Mouse (Mus musculus): Measurements from ENCODE around the gene Pdzd2.

Pdzd2 gene

DNA sequence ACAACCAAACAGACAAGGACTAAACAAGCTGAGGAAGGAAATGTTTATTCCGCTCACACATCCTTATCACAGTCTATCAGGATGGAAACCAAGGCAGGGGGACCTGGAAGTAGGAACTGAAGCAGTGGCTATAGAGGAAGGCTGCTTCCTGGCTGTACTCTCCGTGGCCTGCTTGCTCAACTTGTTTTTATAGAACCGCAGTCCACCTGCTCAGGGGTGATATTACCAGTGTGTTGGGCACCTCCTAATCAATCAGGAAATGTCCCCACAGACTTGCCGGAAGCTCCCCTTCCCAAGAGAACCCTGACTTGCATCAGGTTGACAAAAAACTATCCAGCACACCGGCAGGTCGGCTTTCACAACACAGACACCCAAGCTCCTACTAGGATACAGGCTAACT is 301.0 kb downstream of the Pdzd2 start:
- no peak for DNase-seq (ENCODE audit: extremely low read depth, low read depth, low spot score)

GRCm38 (mm10) chr15:12438081-12438480 is 301.6 kb downstream of the Pdzd2 start:
- peak; percentile 90 for DNase-seq (ENCODE audit: extremely low read depth, low read depth, low spot score)

GRCm38 (mm10) chr15:12435910-12436309 is 303.8 kb downstream of the Pdzd2 start:
- DNase-seq (ENCODE audit: extremely low read depth, low read depth, low spot score): no peak

GRCm38 (mm10) chr15:12433893-12434599 is 305.7 kb downstream of the Pdzd2 start:
- no peak for DNase-seq (ENCODE audit: extremely low read depth, low read depth, low spot score)

- no peak for DNase-seq (ENCODE audit: extremely low read depth, low read depth, low spot score)
Measured at GRCm38 (mm10) chr15:12432879-12433278, 306.8 kb downstream of the Pdzd2 start.

DNA sequence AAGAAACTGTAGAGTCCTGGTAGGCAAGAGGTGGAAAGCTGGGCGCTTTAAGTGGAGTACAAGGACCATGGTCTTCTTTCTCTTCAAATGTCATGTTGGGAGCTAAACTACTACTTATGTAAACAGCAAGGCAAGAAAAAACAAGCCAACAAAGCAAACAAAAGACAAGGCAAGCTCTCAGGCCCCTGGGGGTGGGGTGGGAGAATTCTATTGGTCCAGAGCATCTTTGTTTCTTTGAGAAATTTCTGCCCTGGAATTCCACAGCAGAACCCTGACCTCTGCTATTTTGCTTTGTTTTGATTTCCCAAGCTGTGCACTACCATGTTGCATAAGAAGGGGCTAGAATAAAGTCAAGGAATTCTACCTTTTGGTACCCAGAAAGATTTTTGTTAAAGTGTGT is 307.4 kb downstream of the Pdzd2 start:
- no peak for DNase-seq (ENCODE audit: extremely low read depth, low read depth, low spot score)

- no peak for DNase-seq (ENCODE audit: extremely low read depth, low read depth, low spot score)
Measured at GRCm38 (mm10) chr15:12431684-12432083, 308.0 kb downstream of the Pdzd2 start.

DNA sequence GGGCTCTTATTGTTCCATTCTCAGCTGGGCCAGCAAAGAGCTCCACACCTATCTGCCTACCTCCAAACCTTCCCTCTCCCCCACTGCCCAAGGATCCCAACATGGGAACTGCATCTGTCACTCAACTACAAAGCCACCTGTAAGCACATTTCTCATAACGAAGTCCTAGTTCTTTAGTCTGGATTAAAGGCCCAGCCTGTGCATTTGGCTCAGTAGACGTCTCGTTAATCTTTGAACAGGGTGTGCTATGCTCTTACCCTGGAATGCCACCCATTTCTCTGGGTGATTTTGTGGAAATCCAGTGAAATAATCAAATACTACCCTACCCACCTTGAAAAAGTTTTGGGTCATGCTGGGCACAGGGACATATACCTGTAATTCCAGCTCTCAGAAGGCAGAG is 308.5 kb downstream of the Pdzd2 start:
- DNase-seq (ENCODE audit: extremely low read depth, low read depth, low spot score): no peak

- no peak for DNase-seq (ENCODE audit: extremely low read depth, low read depth, low spot score)
Measured at GRCm38 (mm10) chr15:12430670-12431069, 309.1 kb downstream of the Pdzd2 start.

GRCm38 (mm10) chr15:12429572-12430431 is 309.9 kb downstream of the Pdzd2 start:
- DNase-seq (ENCODE audit: extremely low read depth, low read depth, low spot score): no peak

DNA sequence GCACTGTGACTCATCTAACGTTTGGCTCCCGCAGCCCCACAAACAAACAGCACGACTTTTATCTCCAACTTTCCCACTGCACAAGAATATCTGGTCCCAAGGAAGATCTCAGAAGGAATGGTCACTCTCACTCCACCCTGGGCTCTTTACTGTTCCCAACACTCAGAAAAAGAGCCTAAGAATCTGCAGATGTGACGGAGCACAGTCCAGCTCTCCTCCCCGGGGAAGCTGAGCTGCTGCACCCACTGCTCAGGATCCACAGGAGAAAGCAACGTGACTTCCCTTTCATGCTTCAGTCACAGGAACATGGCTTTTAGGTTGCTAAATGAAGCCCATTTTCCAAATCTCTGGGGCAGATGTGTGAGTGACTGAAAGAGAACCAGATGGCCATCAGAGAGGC is 311.9 kb downstream of the Pdzd2 start:
- DNase-seq (ENCODE audit: extremely low read depth, low read depth, low spot score): no peak

DNA sequence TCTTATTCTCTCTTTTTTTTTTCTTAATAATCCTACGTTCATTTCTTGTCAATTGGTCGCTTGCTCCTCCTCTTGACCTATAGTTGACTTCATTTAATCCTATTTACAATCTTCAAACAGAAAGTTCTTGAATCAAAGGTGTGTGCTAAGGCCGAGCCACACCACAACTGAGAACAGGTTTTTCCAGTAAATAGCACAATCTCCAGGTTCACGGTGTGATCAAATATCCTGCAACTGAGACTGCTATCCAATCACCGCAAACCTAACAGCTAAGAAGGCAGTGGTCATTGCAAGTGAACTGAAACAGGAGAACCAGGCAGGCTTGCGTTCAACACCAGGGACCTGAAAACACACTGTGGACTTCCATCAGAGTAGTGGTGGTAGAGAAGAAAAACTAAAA is 313.4 kb downstream of the Pdzd2 start:
- DNase-seq (ENCODE audit: extremely low read depth, low read depth, low spot score): no peak

GRCm38 (mm10) chr15:12425049-12425627 is 314.6 kb downstream of the Pdzd2 start:
- DNase-seq (ENCODE audit: extremely low read depth, low read depth, low spot score): no peak

- no peak for DNase-seq (ENCODE audit: extremely low read depth, low read depth, low spot score)
Measured at GRCm38 (mm10) chr15:12424187-12424586, 315.5 kb downstream of the Pdzd2 start.

DNA sequence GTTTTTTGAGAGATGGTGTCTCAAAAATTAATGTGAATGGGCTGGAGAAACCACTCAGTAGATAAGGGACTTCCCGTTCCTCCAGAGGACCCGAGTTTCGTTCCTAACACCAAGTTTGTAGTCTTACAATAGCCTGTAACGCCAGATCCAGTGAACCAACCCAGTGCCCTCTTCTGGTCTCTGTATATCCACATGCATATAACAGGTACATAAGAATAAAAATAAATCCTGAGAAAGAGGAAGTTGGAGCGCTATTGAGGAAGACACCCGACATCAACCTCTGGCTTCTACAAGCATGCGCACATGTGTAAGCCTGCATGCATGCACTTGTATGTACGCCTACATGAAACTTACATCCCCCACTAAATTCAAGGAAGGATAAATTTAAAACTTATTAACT is 318.8 kb downstream of the Pdzd2 start:
- no peak for DNase-seq (ENCODE audit: extremely low read depth, low read depth, low spot score)

GRCm38 (mm10) chr15:12420376-12420775 is 319.3 kb downstream of the Pdzd2 start:
- no peak for DNase-seq (ENCODE audit: extremely low read depth, low read depth, low spot score)

DNA sequence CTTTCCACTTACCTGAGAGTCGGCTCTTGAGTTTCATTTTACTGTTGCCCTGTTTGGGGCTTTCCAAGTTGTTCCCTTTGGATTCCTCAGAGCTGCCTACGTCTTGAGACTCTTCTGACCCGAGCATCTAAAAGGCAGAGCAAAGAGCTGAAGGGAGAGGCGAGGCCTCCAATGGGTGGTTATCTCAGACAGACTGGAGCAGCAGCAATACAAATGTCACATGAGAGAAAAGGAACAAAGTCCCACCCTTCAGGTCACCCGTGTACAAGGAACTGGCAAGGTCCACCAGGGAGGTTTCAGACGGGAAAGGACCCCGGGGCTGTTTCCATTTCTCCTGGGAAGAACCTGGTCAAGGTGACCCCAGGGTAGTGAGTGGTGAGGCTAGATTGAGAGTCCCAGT is 320.3 kb downstream of the Pdzd2 start:
- no peak for DNase-seq (ENCODE audit: extremely low read depth, low read depth, low spot score)

DNA sequence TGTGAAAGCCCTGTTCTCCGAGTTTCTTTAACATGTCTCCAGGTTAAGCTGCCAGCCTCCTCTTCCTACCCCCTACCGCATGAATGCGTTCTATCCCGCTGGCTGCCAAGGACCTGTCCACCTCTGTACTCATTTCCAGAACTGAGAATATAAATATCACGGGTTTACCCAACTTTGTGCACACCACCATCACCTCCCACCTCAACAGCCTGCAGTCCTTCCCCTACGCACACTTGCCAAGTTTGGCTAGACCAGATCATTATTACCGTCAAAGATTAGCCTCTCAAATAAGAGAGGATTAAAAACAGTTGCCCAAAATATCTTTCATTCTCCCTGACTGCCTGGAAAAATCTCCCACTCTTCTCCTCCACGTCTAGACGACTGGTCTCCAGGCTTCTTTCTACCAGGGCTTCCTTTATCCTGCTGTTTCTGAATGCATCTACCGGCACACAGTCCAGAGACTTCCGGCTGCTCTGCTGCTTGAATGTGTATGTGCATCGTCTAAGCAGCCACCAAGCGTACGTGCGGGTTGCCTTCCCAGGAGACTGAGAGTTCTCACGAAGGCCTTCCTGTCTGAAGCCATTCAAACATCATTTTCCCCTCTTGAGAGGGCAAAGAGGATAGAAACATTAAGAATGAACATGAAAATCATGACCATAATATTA is 324.1 kb downstream of the Pdzd2 start:
- DNase-seq (ENCODE audit: extremely low read depth, low read depth, low spot score): no peak

DNA sequence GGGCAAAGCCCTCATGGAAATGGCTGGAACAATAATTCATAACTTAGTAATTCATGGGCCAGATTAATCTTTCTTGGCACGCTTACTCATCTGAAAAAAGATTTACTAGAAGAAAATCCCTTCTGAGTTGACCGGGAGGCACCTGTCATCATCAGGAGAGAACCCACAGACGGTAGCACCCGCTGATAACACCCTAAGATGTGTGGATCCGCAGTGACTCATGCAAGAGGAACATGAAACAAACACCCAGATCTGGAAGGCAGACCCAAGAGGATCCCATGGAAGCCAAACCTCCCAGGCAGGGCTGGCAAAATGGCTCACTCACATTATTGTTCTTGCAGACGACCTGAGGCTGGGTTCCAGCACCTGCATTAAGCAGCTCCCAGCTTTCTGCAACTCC is 325.0 kb downstream of the Pdzd2 start:
- DNase-seq (ENCODE audit: extremely low read depth, low read depth, low spot score): peak; percentile 92

GRCm38 (mm10) chr15:12408205-12408604 is 331.5 kb downstream of the Pdzd2 start:
- DNase-seq (ENCODE audit: extremely low read depth, low read depth, low spot score): no peak

DNA sequence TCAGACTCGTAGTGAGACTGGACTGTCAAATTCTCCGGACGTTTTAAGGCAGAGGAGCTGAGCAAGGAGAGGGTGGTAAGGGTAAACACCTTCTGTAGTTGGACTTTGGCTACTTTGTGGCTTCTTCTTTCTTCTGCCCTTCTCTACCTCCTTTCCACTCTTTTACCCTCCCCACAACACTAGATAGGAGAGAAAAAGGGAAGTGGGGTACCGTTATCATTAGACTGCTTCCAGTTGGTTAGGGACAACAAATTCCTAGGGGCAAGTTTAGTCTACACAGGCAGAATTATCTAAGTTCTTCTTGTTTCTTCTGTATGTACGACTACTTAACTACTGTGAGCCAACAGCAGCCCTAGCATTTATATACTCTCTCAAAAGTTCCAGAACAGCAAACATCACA is 334.1 kb downstream of the Pdzd2 start:
- no peak for DNase-seq (ENCODE audit: extremely low read depth, low read depth, low spot score)

All from fat pad, adult 2 months (tissue).